Mouse (Mus musculus): ENCODE measurements around the gene Clec10a. TPM values are rescaled to one million over a fixed set of nuclear protein-coding genes. Genes with fewer than 3 reads are reported as not detected.

Clec10a gene
- polyA plus RNA-seq, 1 experiment from 2014 or later = 1.4 TPM

- 34% methylated on average over 5 of the region's 5 CpGs for WGBS
- ATAC-seq (ENCODE audit: low FRiP score, low TSS enrichment) = peak; percentile 70; the same call in 1 of the 2 replicates
- DNase-seq (ENCODE audit: low spot score) = peak; percentile 87
These were observed 45.7 kb downstream of the Clec10a start for GRCm38 (mm10) chr11:70201691-70202090.

DNA sequence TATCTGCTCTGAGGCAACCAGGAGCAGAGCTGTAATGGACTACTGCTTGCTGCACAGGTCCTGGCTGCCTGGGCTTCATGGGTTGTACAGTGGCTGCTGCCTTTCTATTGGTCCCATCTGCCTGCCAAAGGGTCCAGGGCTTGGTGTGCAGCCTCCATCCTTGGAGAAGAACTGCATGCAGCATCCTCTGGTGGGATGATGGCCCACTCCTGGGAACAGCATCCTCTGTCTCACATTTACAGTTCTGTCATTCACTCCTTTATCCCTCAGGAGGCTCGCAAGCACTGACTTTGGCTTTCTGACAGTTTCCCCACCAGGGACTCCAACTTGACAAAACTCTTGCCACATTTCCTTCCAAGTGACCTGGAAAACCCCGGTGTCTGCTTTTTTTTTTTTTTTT, 50.8 kb downstream of the Clec10a start:
- H3K4me3 ChIP-seq (ENCODE audit: low read depth, low read length) = no peak overlapping the region
- ATAC-seq (ENCODE audit: low FRiP score, low TSS enrichment) (no peak), DNase-seq (ENCODE audit: low spot score) (no peak)
- H3K27me3 ChIP-seq (ENCODE audit: control insufficient read depth, insufficient read depth, low read length) = no peaks in the 10 kb centered on the region
- no peak overlapping the region for H3K9ac ChIP-seq (ENCODE audit: low read length)
- H3K27ac ChIP-seq (replicated peaks) = no peak overlapping the region
- H3K36me3 ChIP-seq (ENCODE audit: control insufficient read depth, insufficient read depth, low read length) = no peaks in the 10 kb centered on the region
- no peak overlapping the region for H3K4me2 ChIP-seq (replicated peaks; ENCODE audit: low read depth)
- H3K9me3 ChIP-seq (ENCODE audit: control insufficient read depth, low read length) = no peaks in the 10 kb centered on the region
- WGBS = 77% methylated on average over 2 of the region's 2 CpGs
- H3K4me1 ChIP-seq (replicated peaks; ENCODE audit: control insufficient read depth, insufficient read depth) = no peaks in the 10 kb centered on the region
- TF ChIP-seq EP300 (optimal IDR thresholded peaks at IDR 0.05) (no peak), CTCF (IDR thresholded peaks at IDR 0.05; ENCODE audit: low read depth) (no peak)

More at GRCm38 (mm10) chr11:70201691-70202090, 45.7 kb downstream of the Clec10a start:
- Histone ChIP-seq H3K27ac (replicated peaks) (no peak overlapping the region), H3K27me3 (ENCODE audit: control insufficient read depth, insufficient read depth, low read length) (no peaks in the 10 kb centered on the region), H3K4me3 (ENCODE audit: low read depth, low read length) (no peak overlapping the region), H3K4me2 (replicated peaks; ENCODE audit: low read depth) (no peak overlapping the region), H3K9ac (ENCODE audit: low read length) (no peak overlapping the region), H3K36me3 (ENCODE audit: control insufficient read depth, insufficient read depth, low read length) (no peaks in the 10 kb centered on the region), H3K4me1 (replicated peaks; ENCODE audit: control insufficient read depth, insufficient read depth) (no peaks in the 10 kb centered on the region), H3K9me3 (ENCODE audit: control insufficient read depth, low read length) (no peaks in the 10 kb centered on the region)
- TF ChIP-seq CTCF (IDR thresholded peaks at IDR 0.05; ENCODE audit: low read depth) (peak; percentile 93), EP300 (optimal IDR thresholded peaks at IDR 0.05) (no peak)

DNA sequence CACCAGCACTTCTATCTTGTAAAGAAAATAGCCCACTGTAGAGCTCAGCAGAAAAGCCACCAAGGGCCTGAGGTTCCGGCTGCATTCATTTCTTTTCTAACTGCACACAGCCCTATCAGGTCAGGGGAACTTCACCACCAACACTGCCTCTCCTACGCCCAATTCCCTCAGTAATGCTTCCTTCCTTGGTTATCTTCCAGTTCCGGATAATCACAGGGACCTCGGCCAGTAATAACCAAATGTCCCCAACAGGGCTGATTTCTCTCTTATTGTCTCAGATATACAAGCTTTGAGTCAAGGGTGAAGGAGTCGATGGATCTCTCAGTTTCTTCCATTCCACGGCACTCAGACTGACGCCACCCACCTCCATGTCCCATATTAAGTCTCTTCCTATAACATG, 51.3 kb downstream of the Clec10a start:
- Histone ChIP-seq H3K9ac (ENCODE audit: low read length) (no peak overlapping the region), H3K4me3 (ENCODE audit: low read depth, low read length) (no peak overlapping the region), H3K27me3 (ENCODE audit: control insufficient read depth, insufficient read depth, low read length) (no peaks in the 10 kb centered on the region), H3K4me1 (replicated peaks; ENCODE audit: control insufficient read depth, insufficient read depth) (no peaks in the 10 kb centered on the region), H3K36me3 (ENCODE audit: control insufficient read depth, insufficient read depth, low read length) (no peaks in the 10 kb centered on the region), H3K27ac (replicated peaks) (no peak overlapping the region), H3K9me3 (ENCODE audit: control insufficient read depth, low read length) (no peaks in the 10 kb centered on the region), H3K4me2 (replicated peaks; ENCODE audit: low read depth) (no peak overlapping the region)
- ATAC-seq (ENCODE audit: low FRiP score, low TSS enrichment) = no peak
- 73% methylated on average over 7 of the region's 7 CpGs for WGBS
- DNase-seq (ENCODE audit: low spot score) = no peak
- TF ChIP-seq EP300 (optimal IDR thresholded peaks at IDR 0.05) = no peak

GRCm38 (mm10) chr11:70208778-70209388, 52.9 kb downstream of the Clec10a start:
- ATAC-seq (ENCODE audit: low FRiP score, low TSS enrichment) = peak; percentile 45; the same call in 1 of the 2 replicates
- TF ChIP-seq EP300 (optimal IDR thresholded peaks at IDR 0.05) (no peak), CTCF (IDR thresholded peaks at IDR 0.05; ENCODE audit: low read depth) (no peak)
- Histone ChIP-seq H3K9me3 (ENCODE audit: control insufficient read depth, low read length) (no peaks in the 10 kb centered on the region), H3K4me1 (replicated peaks; ENCODE audit: control insufficient read depth, insufficient read depth) (no peaks in the 10 kb centered on the region), H3K9ac (ENCODE audit: low read length) (no peak overlapping the region), H3K4me3 (ENCODE audit: low read depth, low read length) (no peak overlapping the region), H3K27ac (replicated peaks) (no peak overlapping the region), H3K4me2 (replicated peaks; ENCODE audit: low read depth) (no peak overlapping the region), H3K27me3 (ENCODE audit: control insufficient read depth, insufficient read depth, low read length) (no peaks in the 10 kb centered on the region), H3K36me3 (ENCODE audit: control insufficient read depth, insufficient read depth, low read length) (no peaks in the 10 kb centered on the region)
- 68% methylated on average over 5 of the region's 5 CpGs for WGBS
- DNase-seq (ENCODE audit: low spot score) = no peak

DNA sequence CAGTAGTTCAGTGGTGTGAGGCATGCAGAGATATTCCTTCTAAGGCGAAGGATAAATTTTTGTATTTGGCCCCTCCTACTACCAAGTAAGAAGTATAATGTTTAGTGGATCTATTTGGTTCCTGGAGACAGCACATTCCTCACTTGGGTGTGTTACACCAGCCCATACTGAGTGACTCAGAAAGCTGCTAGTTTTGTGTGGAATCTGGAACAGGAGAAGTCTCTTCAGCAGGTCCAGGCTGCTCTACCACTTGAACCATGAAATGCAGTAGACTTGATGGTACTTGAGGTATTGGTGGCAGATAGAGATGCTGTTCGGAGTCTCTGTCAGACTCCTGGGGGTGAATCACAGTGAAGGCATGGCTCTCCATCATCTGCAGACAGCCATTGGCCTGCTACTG, 54.7 kb downstream of the Clec10a start:
- Histone ChIP-seq H3K27me3 (ENCODE audit: control insufficient read depth, insufficient read depth, low read length) (peaks cover 3% of the 10 kb centered on the region; the same call in 1 of the 2 replicates), H3K4me2 (replicated peaks; ENCODE audit: low read depth) (no peak overlapping the region), H3K4me3 (ENCODE audit: low read depth, low read length) (no peak overlapping the region), H3K27ac (replicated peaks) (no peak overlapping the region), H3K9ac (ENCODE audit: low read length) (no peak overlapping the region), H3K36me3 (ENCODE audit: control insufficient read depth, insufficient read depth, low read length) (no peaks in the 10 kb centered on the region), H3K4me1 (replicated peaks; ENCODE audit: control insufficient read depth, insufficient read depth) (peaks cover 3% of the 10 kb centered on the region; the same call in 1 of the 2 replicates), H3K9me3 (ENCODE audit: control insufficient read depth, low read length) (no peaks in the 10 kb centered on the region)
- TF ChIP-seq CTCF (IDR thresholded peaks at IDR 0.05; ENCODE audit: low read depth) (no peak), EP300 (optimal IDR thresholded peaks at IDR 0.05) (peak; percentile 67)
- ATAC-seq (ENCODE audit: low FRiP score, low TSS enrichment) (no peak), DNase-seq (ENCODE audit: low spot score) (no peak)
- WGBS = 71% methylated on average over 2 of the region's 2 CpGs

DNA sequence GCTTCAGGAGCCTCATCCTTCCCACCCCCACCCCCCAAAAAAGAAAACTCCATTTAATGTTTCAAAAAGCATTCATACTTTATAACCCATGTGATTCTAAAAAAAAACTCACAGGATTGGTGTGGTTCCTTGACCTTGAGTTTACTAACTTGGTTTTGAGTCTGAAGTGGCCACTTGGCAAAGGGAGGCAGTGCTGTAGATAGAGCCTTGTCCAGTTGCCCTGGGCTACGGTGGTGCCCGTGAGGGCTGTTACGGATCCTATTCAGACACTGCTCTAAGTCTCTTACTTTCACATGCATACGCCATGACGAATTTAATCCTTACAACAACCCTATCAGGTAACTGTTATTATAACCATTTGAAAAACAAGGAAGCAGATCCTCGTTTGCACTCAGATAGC, 56.0 kb downstream of the Clec10a start:
- H3K27ac ChIP-seq (replicated peaks) = no peak overlapping the region

More for the DNA sequence above, 56.0 kb downstream of the Clec10a start:
- ATAC-seq (ENCODE audit: low FRiP score, low TSS enrichment) (no peak), DNase-seq (ENCODE audit: low spot score) (no peak)
- Histone ChIP-seq H3K4me2 (replicated peaks; ENCODE audit: low read depth) (no peak overlapping the region), H3K9ac (ENCODE audit: low read length) (no peak overlapping the region), H3K4me1 (replicated peaks; ENCODE audit: control insufficient read depth, insufficient read depth) (peaks cover 3% of the 10 kb centered on the region; the same call in 1 of the 2 replicates), H3K9me3 (ENCODE audit: control insufficient read depth, low read length) (no peaks in the 10 kb centered on the region), H3K4me3 (ENCODE audit: low read depth, low read length) (no peak overlapping the region), H3K27me3 (ENCODE audit: control insufficient read depth, insufficient read depth, low read length) (peaks cover 3% of the 10 kb centered on the region; the same call in 1 of the 2 replicates), H3K36me3 (ENCODE audit: control insufficient read depth, insufficient read depth, low read length) (no peaks in the 10 kb centered on the region)
- TF ChIP-seq EP300 (optimal IDR thresholded peaks at IDR 0.05) (no peak), CTCF (IDR thresholded peaks at IDR 0.05; ENCODE audit: low read depth) (no peak)
- WGBS = 79% methylated on average over 6 of the region's 6 CpGs

Data from stomach, postnatal 0 days (tissue).